Mouse (Mus musculus): ENCODE measurements around the gene Fcrl5.

DNA sequence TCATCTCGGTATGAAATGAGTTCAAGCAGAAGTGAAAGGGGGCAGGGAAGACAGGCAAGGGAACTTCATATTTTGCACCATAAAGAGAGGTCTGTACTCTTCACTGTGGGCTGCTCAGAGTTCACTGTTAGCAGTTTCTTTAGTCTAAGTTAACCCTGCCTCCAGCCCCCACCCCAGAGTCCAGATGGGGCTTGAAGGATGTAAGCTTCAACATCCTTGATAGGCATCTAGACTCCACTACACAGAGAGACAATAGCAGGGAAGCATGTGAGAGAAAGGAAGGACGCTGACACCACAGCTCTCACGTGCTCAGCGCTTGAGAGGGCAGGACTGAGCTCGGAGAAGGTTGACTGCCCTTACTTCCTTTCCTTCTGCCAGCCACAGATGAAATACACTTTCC is 34.3 kb upstream of the Fcrl5 start:
- no peak for TF ChIP-seq POLR2A (IDR thresholded peaks at IDR 0.05; ENCODE audit: control insufficient read depth, low read depth, low read length)
- no peak for TF ChIP-seq CTCF (IDR thresholded peaks at IDR 0.05; ENCODE audit: control insufficient read depth, insufficient read depth, insufficient replicate concordance, low read depth, low read length)

Measured in testis, adult 2 months (tissue).